Mouse (Mus musculus) erythroblast, embryonic 14.5 days (primary cell): ENCODE results near the gene Ttyh1.

ENCODE experiments used
- GATA1 ChIP-seq: IDR thresholded peaks from 2 replicates; pipeline ENCODE4 v1.6.1; 2012; ENCODE audit warnings: low read length, inconsistent platforms, mixed read lengths
- TAL1 ChIP-seq: IDR thresholded peaks from 3 replicates; pipeline ENCODE4 v1.6.1; 2012; ENCODE audit warnings: low read length, inconsistent platforms, mixed read lengths

DNA sequence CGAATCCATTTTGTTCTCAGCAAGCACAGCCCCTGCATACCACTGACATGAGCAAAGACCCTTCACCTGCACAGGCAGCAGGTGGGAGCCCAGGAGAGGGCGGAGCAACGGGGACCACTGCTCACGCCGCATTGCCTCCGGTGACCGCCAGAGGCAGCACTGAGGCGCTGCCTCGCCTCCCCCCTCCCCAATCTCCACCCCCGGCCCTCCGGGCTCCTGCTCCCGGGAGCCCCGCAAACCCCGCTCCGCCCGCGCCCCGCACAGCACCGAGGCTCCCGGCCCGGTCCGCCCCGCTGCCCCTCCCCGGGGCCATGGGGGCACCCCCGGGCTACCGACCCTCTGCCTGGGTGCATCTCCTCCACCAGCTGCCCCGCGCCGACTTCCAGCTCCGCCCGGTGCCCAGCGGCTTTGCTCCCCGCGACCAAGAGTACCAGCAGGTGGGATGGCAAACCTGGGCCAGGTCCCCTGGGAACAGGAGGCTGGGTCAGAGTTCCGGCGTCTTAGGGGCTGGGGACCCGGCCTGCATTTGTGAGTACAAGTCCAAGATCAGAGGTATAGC is at the start of gene Ttyh1:
- no peak for TF ChIP-seq TAL1
- TF ChIP-seq GATA1 = no peak
